Mouse (Mus musculus) testis, adult 2 months (tissue): ENCODE measurements at regions not wholly inside any gene's neighbourhood (a gene's known extent, or its start where the extent isn't known, plus 50 kb on each side); places are given as distances from the start of the nearest gene placed in this dataset.
"Not testable (repeated sequence)": the region's sequence is repeated elsewhere in the genome, so short reads cannot be mapped to it uniquely, and the experiment has no call there.

Source experiments
- CTCF ChIP-seq: fragments of 200-500 bp; IDR thresholded peaks from 2 replicates; pipeline ENCODE4 v1.5.1; 2012; ENCODE audit warnings: low read depth, mild to moderate bottlenecking, inconsistent platforms, low read length, moderate library complexity; ENCODE audit not compliant: control insufficient read depth, insufficient read depth, insufficient replicate concordance
- POLR2A ChIP-seq: fragments of 200-500 bp; IDR thresholded peaks from 2 replicates; pipeline ENCODE4 v1.6.1; 2012; ENCODE audit warnings: low read depth, mild to moderate bottlenecking, inconsistent platforms, low read length, moderate library complexity; ENCODE audit not compliant: control insufficient read depth

DNA sequence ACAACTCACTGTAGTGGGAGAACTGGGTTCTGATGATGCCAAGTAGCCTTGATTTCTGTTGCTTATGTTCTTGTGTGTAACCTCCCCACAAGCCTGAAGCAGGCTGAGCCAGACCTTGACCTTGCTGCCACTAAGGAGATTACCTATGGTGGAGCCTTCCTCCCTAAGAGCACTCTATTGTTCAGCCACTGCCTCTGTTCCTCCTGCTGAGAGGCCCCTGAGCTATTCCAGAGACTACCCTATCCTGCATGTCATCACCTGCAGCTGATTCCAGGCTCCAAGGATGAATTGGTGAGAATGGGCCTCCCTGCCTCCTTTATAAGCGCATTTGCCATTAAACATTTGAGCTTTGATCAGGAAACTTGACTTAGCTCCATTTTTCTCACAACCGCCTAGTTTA is 60.8 kb upstream of the Dnajc1 start:
- TF ChIP-seq CTCF, POLR2A: not testable (repeated sequence)
